Mouse (Mus musculus): Measurements from ENCODE around the gene Txnip. TPM values are rescaled to one million over a fixed set of nuclear protein-coding genes. Genes with fewer than 3 reads are reported as not detected.
A peak's percentile ranks its signal among the peaks of the same experiment; 100 is the strongest.
"Not testable (repeated sequence)": the region's sequence is repeated elsewhere in the genome, so short reads cannot be mapped to it uniquely, and the experiment has no call there.

Txnip gene
- polyA plus RNA-seq, 1 experiment from 2014 or later = 155 TPM

GRCm38 (mm10) chr3:96601941-96602703, 44.4 kb downstream of the Txnip start:
- H3K9ac ChIP-seq (replicated peaks; ENCODE audit: low read depth, low read length) = peak overlapping the region; percentile 88
- H3K4me1 ChIP-seq (ENCODE audit: control insufficient read depth, insufficient read depth, low read length) = peaks cover 25% of the 10 kb centered on the region; the same call in 1 of the 2 replicates
- peak overlapping the region; percentile 96 for H3K27ac ChIP-seq (ENCODE audit: low read length)
- H3K27me3 ChIP-seq (ENCODE audit: control insufficient read depth, insufficient read depth, low read length) = no peaks in the 10 kb centered on the region
- peak overlapping the region; percentile 54 for H3K4me3 ChIP-seq (ENCODE audit: low read depth, low read length)
- no peaks in the 10 kb centered on the region for H3K9me3 ChIP-seq (ENCODE audit: control insufficient read depth, low read depth, low read length)
- no peak for ATAC-seq (ENCODE audit: insufficient number of reproducible peaks, insufficient read depth, low FRiP score, low read depth)
- WGBS = 29% methylated on average over 10 of the region's 10 CpGs
- peak overlapping the region; percentile 60 for H3K4me2 ChIP-seq (replicated peaks; ENCODE audit: low read depth, low read length)
- no peaks in the 10 kb centered on the region; the same call in 1 of the 2 replicates for H3K36me3 ChIP-seq (ENCODE audit: control insufficient read depth, insufficient read depth, low read length)

- Histone ChIP-seq H3K36me3 (ENCODE audit: control insufficient read depth, insufficient read depth, low read length) (no peaks in the 10 kb centered on the region; the same call in 1 of the 2 replicates), H3K4me2 (replicated peaks; ENCODE audit: low read depth, low read length) (peak overlapping the region; percentile 60), H3K27ac (ENCODE audit: low read length) (peak overlapping the region; percentile 96; the same call in 1 of the 2 replicates), H3K9me3 (ENCODE audit: control insufficient read depth, low read depth, low read length) (no peaks in the 10 kb centered on the region), H3K4me3 (ENCODE audit: low read depth, low read length) (peak overlapping the region; percentile 54), H3K4me1 (ENCODE audit: control insufficient read depth, insufficient read depth, low read length) (peaks cover 23% of the 10 kb centered on the region; the same call in 1 of the 2 replicates), H3K27me3 (ENCODE audit: control insufficient read depth, insufficient read depth, low read length) (no peaks in the 10 kb centered on the region), H3K9ac (replicated peaks; ENCODE audit: low read depth, low read length) (peak overlapping the region; percentile 88)
- WGBS = 18% methylated on average over 5 of the region's 5 CpGs
- no peak for ATAC-seq (ENCODE audit: insufficient number of reproducible peaks, insufficient read depth, low FRiP score, low read depth)
Observed at GRCm38 (mm10) chr3:96602704-96603084, 44.9 kb downstream of the Txnip start.

GRCm38 (mm10) chr3:96603311-96603710, 45.6 kb downstream of the Txnip start:
- Histone ChIP-seq H3K9me3 (ENCODE audit: control insufficient read depth, low read depth, low read length) (no peaks in the 10 kb centered on the region), H3K27ac (ENCODE audit: low read length) (no peak overlapping the region; the same call in 1 of the 2 replicates), H3K36me3 (ENCODE audit: control insufficient read depth, insufficient read depth, low read length) (no peaks in the 10 kb centered on the region; the same call in 1 of the 2 replicates), H3K4me1 (ENCODE audit: control insufficient read depth, insufficient read depth, low read length) (peaks cover 23% of the 10 kb centered on the region; the same call in 1 of the 2 replicates), H3K9ac (replicated peaks; ENCODE audit: low read depth, low read length) (no peak overlapping the region), H3K4me2 (replicated peaks; ENCODE audit: low read depth, low read length) (peak overlapping the region; percentile 60), H3K27me3 (ENCODE audit: control insufficient read depth, insufficient read depth, low read length) (no peaks in the 10 kb centered on the region), H3K4me3 (ENCODE audit: low read depth, low read length) (peak overlapping the region; percentile 54; the same call in 1 of the 2 replicates)
- ATAC-seq (ENCODE audit: insufficient number of reproducible peaks, insufficient read depth, low FRiP score, low read depth) = no peak
- 55% methylated on average over 5 of the region's 5 CpGs for WGBS

- H3K36me3 ChIP-seq (ENCODE audit: control insufficient read depth, insufficient read depth, low read length); H3K27ac ChIP-seq (ENCODE audit: low read length); H3K4me3 ChIP-seq (ENCODE audit: low read depth, low read length); H3K27me3 ChIP-seq (ENCODE audit: control insufficient read depth, insufficient read depth, low read length); H3K9me3 ChIP-seq (ENCODE audit: control insufficient read depth, low read depth, low read length); H3K9ac ChIP-seq (replicated peaks; ENCODE audit: low read depth, low read length); ATAC-seq (ENCODE audit: insufficient number of reproducible peaks, insufficient read depth, low FRiP score, low read depth); H3K4me2 ChIP-seq (replicated peaks; ENCODE audit: low read depth, low read length): not testable (repeated sequence)
- 92% methylated on average over 3 of the region's 4 CpGs for WGBS
- peaks cover 12% of the 10 kb centered on the region; the same call in 1 of the 2 replicates for H3K4me1 ChIP-seq (ENCODE audit: control insufficient read depth, insufficient read depth, low read length)
Observed at GRCm38 (mm10) chr3:96606007-96606406, 48.2 kb downstream of the Txnip start.

GRCm38 (mm10) chr3:96606618-96607017, 48.9 kb downstream of the Txnip start:
- Histone ChIP-seq H3K27me3 (ENCODE audit: control insufficient read depth, insufficient read depth, low read length) (no peaks in the 10 kb centered on the region), H3K9me3 (ENCODE audit: control insufficient read depth, low read depth, low read length) (no peaks in the 10 kb centered on the region), H3K4me2 (replicated peaks; ENCODE audit: low read depth, low read length) (no peak overlapping the region), H3K4me1 (ENCODE audit: control insufficient read depth, insufficient read depth, low read length) (peaks cover 12% of the 10 kb centered on the region; the same call in 1 of the 2 replicates), H3K36me3 (ENCODE audit: control insufficient read depth, insufficient read depth, low read length) (no peaks in the 10 kb centered on the region; the same call in none of the 2 replicates), H3K4me3 (ENCODE audit: low read depth, low read length) (no peak overlapping the region), H3K27ac (ENCODE audit: low read length) (no peak overlapping the region), H3K9ac (replicated peaks; ENCODE audit: low read depth, low read length) (no peak overlapping the region)
- 91% methylated on average over 4 of the region's 4 CpGs for WGBS
- no peak for ATAC-seq (ENCODE audit: insufficient number of reproducible peaks, insufficient read depth, low FRiP score, low read depth)

Other genes with a start within 250 kb of the Txnip start
- not detected in 2 replicates for gene BC107364, start 105.7 kb upstream of the Txnip start, polyA plus RNA-seq (2014; fragmentation: Nextera tagmentation; extraction: Ambion mirVana)
- gene Hfe2, start 32.8 kb upstream of the Txnip start, polyA plus RNA-seq (2014; fragmentation: Nextera tagmentation; extraction: Ambion mirVana) = 0.20 TPM in 1 of 2 replicates, not detected in the other
- 0.69 and 1.9 TPM in 2 replicates for gene Gm16253, start 19.0 kb downstream of the Txnip start, polyA plus RNA-seq (2014; fragmentation: Nextera tagmentation; extraction: Ambion mirVana)
- gene Polr3gl, start 36.2 kb downstream of the Txnip start, polyA plus RNA-seq (2014; fragmentation: Nextera tagmentation; extraction: Ambion mirVana) = 21.5 and 29.5 TPM in 2 replicates
- 2.9 and 3.4 TPM in 2 replicates for gene Ankrd34a, start 38.7 kb downstream of the Txnip start, polyA plus RNA-seq (2014; fragmentation: Nextera tagmentation; extraction: Ambion mirVana)
- 10.6 TPM in 2 replicates for gene Lix1l, start 43.2 kb downstream of the Txnip start, polyA plus RNA-seq (2014; fragmentation: Nextera tagmentation; extraction: Ambion mirVana)
- 144 and 147 TPM in 2 replicates for gene Rbm8a, start 72.0 kb downstream of the Txnip start, polyA plus RNA-seq (2014; fragmentation: Nextera tagmentation; extraction: Ambion mirVana)
- 45.4 and 51.3 TPM in 2 replicates for gene Pex11b, start 77.4 kb downstream of the Txnip start, polyA plus RNA-seq (2014; fragmentation: Nextera tagmentation; extraction: Ambion mirVana)
- 0.07 TPM in 1 of 2 replicates, not detected in the other for gene Gm42957, start 77.5 kb downstream of the Txnip start, polyA plus RNA-seq (2014; fragmentation: Nextera tagmentation; extraction: Ambion mirVana)
- gene Itga10, start 87.6 kb downstream of the Txnip start, polyA plus RNA-seq (2014; fragmentation: Nextera tagmentation; extraction: Ambion mirVana) = 0.88 and 1.00 TPM in 2 replicates
- 0.82 and 1.1 TPM in 2 replicates for gene Ankrd35, start 112.2 kb downstream of the Txnip start, polyA plus RNA-seq (2014; fragmentation: Nextera tagmentation; extraction: Ambion mirVana)
- 52.6 and 59.4 TPM in 2 replicates for gene Pias3, start 138.4 kb downstream of the Txnip start, polyA plus RNA-seq (2014; fragmentation: Nextera tagmentation; extraction: Ambion mirVana)
- 8.7 and 9.3 TPM in 2 replicates for gene Nudt17, start 150.6 kb downstream of the Txnip start, polyA plus RNA-seq (2014; fragmentation: Nextera tagmentation; extraction: Ambion mirVana)
- 31.8 and 32.5 TPM in 2 replicates for gene Polr3c, start 169.7 kb downstream of the Txnip start, polyA plus RNA-seq (2014; fragmentation: Nextera tagmentation; extraction: Ambion mirVana)
- gene Rnf115, start 169.7 kb downstream of the Txnip start, polyA plus RNA-seq (2014; fragmentation: Nextera tagmentation; extraction: Ambion mirVana) = 41.1 and 42.1 TPM in 2 replicates